Mouse (Mus musculus) midbrain, postnatal 0 days (tissue): ENCODE measurements around the gene Lmbrd1. TPM values are rescaled to one million over a fixed set of nuclear protein-coding genes. Genes with fewer than 3 reads are reported as not detected.
A peak's percentile ranks its signal among the peaks of the same experiment; 100 is the strongest.
"Not testable (repeated sequence)": the region's sequence is repeated elsewhere in the genome, so short reads cannot be mapped to it uniquely, and the experiment has no call there.

Experiments
- ATAC-seq: fragments of 200-750 bp; cut with Nextera tagmentation; 2 replicates; pipeline ENCODE4 v1.8.0; 2017; ENCODE audit warnings: moderate number of reproducible peaks, mild to moderate bottlenecking, moderate TSS enrichment, moderate library complexity; ENCODE audit not compliant: low FRiP score
- DNase-seq: peaks from one replicate; pipeline ENCODE4 v3.0.0-alpha.2; 2015; ENCODE audit warnings: low spot score
- H3K27ac ChIP-seq: fragments of 300-500 bp; sonication (generic); 2 replicates; pipeline ENCODE4 v1.5.1; 2014; ENCODE audit warnings: low read depth, mild to moderate bottlenecking, low read length, mixed read lengths
- H3K27me3 ChIP-seq: fragments of 300-500 bp; sonication (generic); 2 replicates; pipeline ENCODE4 v1.6.1; 2014; ENCODE audit warnings: low read length, control low read depth, mixed read lengths; ENCODE audit not compliant: insufficient read depth
- H3K36me3 ChIP-seq: fragments of 300-500 bp; sonication (generic); 2 replicates; pipeline ENCODE4 v1.6.1; 2014; ENCODE audit warnings: low read length, control low read depth, mixed read lengths; ENCODE audit not compliant: insufficient read depth
- H3K4me1 ChIP-seq: fragments of 300-500 bp; sonication (generic); 2 replicates; pipeline ENCODE4 v1.6.1; 2014; ENCODE audit warnings: mild to moderate bottlenecking, control low read depth, antibody characterized with exemption, low read length, mixed read lengths; ENCODE audit not compliant: insufficient read depth
- H3K4me2 ChIP-seq: fragments of 300-500 bp; sonication (generic); 2 replicates; pipeline ENCODE4 v1.6.1; 2014; ENCODE audit warnings: low read depth, mild to moderate bottlenecking, low read length, mixed read lengths; ENCODE audit not compliant: poor library complexity, severe bottlenecking
- H3K4me3 ChIP-seq: fragments of 300-500 bp; sonication (generic); 2 replicates; pipeline ENCODE4 v1.5.1; 2014; ENCODE audit warnings: low read depth, mild to moderate bottlenecking, low read length, moderate library complexity
- H3K9ac ChIP-seq: fragments of 300-500 bp; sonication (generic); replicated peaks from 2 replicates; pipeline ENCODE4 v1.6.1; 2014; ENCODE audit warnings: mild to moderate bottlenecking, low read length, moderate library complexity, mixed read lengths; ENCODE audit not compliant: poor library complexity, severe bottlenecking
- H3K9me3 ChIP-seq: fragments of 300-500 bp; sonication (generic); 2 replicates; pipeline ENCODE4 v1.6.1; 2016; ENCODE audit warnings: low read length, control low read depth
- CTCF ChIP-seq: IDR thresholded peaks from 2 replicates; pipeline ENCODE4 v1.5.1; 2016; ENCODE audit warnings: antibody characterized with exemption, mild to moderate bottlenecking
- WGBS: fragments of 180-500 bp; shearing (Covaris S2); extraction: QIAGEN DNeasy Blood & Tissue Kit; methylation state at CpG from one replicate; pipeline ENCODE4 v1.1.7; 2014; 5-methylcytosine and 5-hydroxymethylcytosine counted together
- polyA plus RNA-seq: library from polyadenylated mRNA; unstranded; fragments of >200 nt; fragmentation: Nextera tagmentation; extraction: Ambion mirVana; gene quantifications from 2 replicates; pipeline ENCODE4 v1.2.1, GENCODE M21; 2015
- total RNA-seq: library from RNA; depleted of rRNA; stranded (reverse); fragments of >200 nt; gene quantifications from 2 replicates; pipeline ENCODE4 v1.2.3, GENCODE M21; 2014; rRNA removed

The Lmbrd1 gene
- total RNA-seq, result 28.8 and 43.4 TPM in 2 replicates
- 44.5 and 45.1 TPM in 2 replicates for polyA plus RNA-seq

- Histone ChIP-seq H3K4me3 (peak within 1 kb of the TSS; percentile 69), H3K9ac (peak within 1 kb of the TSS; percentile 93), H3K36me3 (no peaks in the 10 kb centered on the region), H3K4me1 (no peaks in the 10 kb centered on the region), H3K27ac (peak within 1 kb of the TSS; percentile 73), H3K27me3 (no peaks in the 10 kb centered on the region), H3K4me2 (peak within 1 kb of the TSS; percentile 71), H3K9me3 (no peaks in the 10 kb centered on the region)
- ATAC-seq (peak; percentile 96), DNase-seq (peak; percentile 95)
- 1% methylated on average over 40 of the region's 54 CpGs for WGBS
- peak; percentile 84 for TF ChIP-seq CTCF
Measured at GRCm38 (mm10) chr1:24678205-24678917, at the start of gene Lmbrd1. Gene Lmbrd1 (plus strand): TSS chr1:24678630.

- peak; percentile 67 for TF ChIP-seq CTCF
- no peak overlapping the region for H3K9ac ChIP-seq
- no peak overlapping the region for H3K4me3 ChIP-seq
- 40% methylated on average over 14 of the region's 14 CpGs for WGBS
- no peak overlapping the region for H3K4me2 ChIP-seq
- H3K4me1 ChIP-seq, result no peaks in the 10 kb centered on the region
- DNase-seq, result peak; percentile 64
- ATAC-seq, result no peak
- no peak overlapping the region for H3K27ac ChIP-seq
- H3K9me3 ChIP-seq, result no peaks in the 10 kb centered on the region
- no peaks in the 10 kb centered on the region for H3K36me3 ChIP-seq
- H3K27me3 ChIP-seq, result no peaks in the 10 kb centered on the region
Measured at GRCm38 (mm10) chr1:24633553-24634132, 44.8 kb upstream of the Lmbrd1 start.

- H3K9me3 ChIP-seq, result no peaks in the 10 kb centered on the region
- H3K4me3 ChIP-seq, result no peak overlapping the region
- no peaks in the 10 kb centered on the region for H3K4me1 ChIP-seq
- H3K9ac ChIP-seq, result no peak overlapping the region
- H3K4me2 ChIP-seq, result no peak overlapping the region
- H3K36me3 ChIP-seq, result no peaks in the 10 kb centered on the region
- ATAC-seq (no peak), DNase-seq (no peak)
- no peak for TF ChIP-seq CTCF
- no peaks in the 10 kb centered on the region for H3K27me3 ChIP-seq
- WGBS, result 52% methylated on average over 2 of the region's 2 CpGs
- H3K27ac ChIP-seq, result no peak overlapping the region
Measured at GRCm38 (mm10) chr1:24650100-24650499, 28.3 kb upstream of the Lmbrd1 start.

GRCm38 (mm10) chr1:24659914-24660313 lies 18.5 kb upstream of the Lmbrd1 start:
- H3K36me3 ChIP-seq, result no peaks in the 10 kb centered on the region
- no peak overlapping the region for H3K27ac ChIP-seq
- no peaks in the 10 kb centered on the region for H3K4me1 ChIP-seq
- no peak overlapping the region for H3K9ac ChIP-seq
- H3K4me2 ChIP-seq, result no peak overlapping the region
- no peak for ATAC-seq
- no peaks in the 10 kb centered on the region for H3K9me3 ChIP-seq
- TF ChIP-seq CTCF, result no peak
- WGBS, result 76% methylated on average over 1 of the region's 1 CpGs
- no peak for DNase-seq
- H3K4me3 ChIP-seq, result no peak overlapping the region
- H3K27me3 ChIP-seq, result no peaks in the 10 kb centered on the region

GRCm38 (mm10) chr1:24660662-24661061 lies 17.8 kb upstream of the Lmbrd1 start:
- not testable (repeated sequence) for H3K27me3 ChIP-seq, H3K9me3 ChIP-seq, H3K36me3 ChIP-seq, H3K4me3 ChIP-seq, H3K27ac ChIP-seq, ATAC-seq, H3K4me2 ChIP-seq, DNase-seq, H3K4me1 ChIP-seq, H3K9ac ChIP-seq

- Histone ChIP-seq H3K9me3 (no peaks in the 10 kb centered on the region), H3K4me1 (no peaks in the 10 kb centered on the region), H3K9ac (no peak overlapping the region), H3K36me3 (no peaks in the 10 kb centered on the region), H3K27ac (no peak overlapping the region), H3K4me3 (no peak overlapping the region), H3K4me2 (no peak overlapping the region), H3K27me3 (no peaks in the 10 kb centered on the region)
- WGBS, result 86% methylated on average over 3 of the region's 3 CpGs
- ATAC-seq (no peak), DNase-seq (no peak)
- TF ChIP-seq CTCF, result no peak
Measured at GRCm38 (mm10) chr1:24661551-24661950, 16.9 kb upstream of the Lmbrd1 start.
